26 mouse cellular contexts compared by ENCODE assay signal in the genomic region with DNA sequence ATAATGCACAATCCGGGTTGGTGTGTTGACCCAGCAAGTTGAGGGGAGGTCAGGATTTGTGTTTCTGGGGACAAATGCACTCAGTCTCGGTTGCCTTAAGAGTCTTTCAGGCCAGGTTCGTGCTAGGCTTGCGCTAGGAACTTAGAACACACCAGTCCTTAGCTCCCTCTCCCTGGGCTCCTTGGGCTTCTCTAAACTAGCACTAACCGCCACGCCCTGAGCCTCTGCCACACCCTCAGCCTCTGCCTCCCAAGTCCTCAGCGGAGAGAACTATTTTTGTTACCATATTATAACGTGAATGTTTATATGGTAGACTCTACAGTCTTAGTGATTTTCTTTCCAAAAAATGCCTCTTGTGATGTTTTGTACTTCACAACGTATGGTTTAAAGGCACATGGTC. TPM values are rescaled to one million over a fixed set of nuclear protein-coding genes. Genes with fewer than 3 reads are reported as not detected.
DNase-seq lines count a peak whose midpoint lies in the region; ATAC-seq lines count a peak whose summit lies in the region.
"Had no signal": no experiment of that assay in that cellular context is flagged by ENCODE, and none has a peak within 500 bp of the region (broad histone marks: within the 10 kb centered on the region; RNA-seq: fewer than 3 reads in every experiment).

No protein-coding gene starts in this region.

- peak; percentile 11 for DNase-seq in forebrain, embryonic 11.5 days (ENCODE audit: low spot score)
- no peak for DNase-seq in forebrain, embryonic 10.5 days (ENCODE audit: extremely low spot score, low spot score)
- peak; percentile 3 for DNase-seq in thymus, postnatal 4 days
- no peak for DNase-seq in thymus, postnatal 10 days (ENCODE audit: low spot score in 2 of 2)
- DNase-seq in liver, embryonic 13.5 days = peak; percentile 28
- DNase-seq: adrenal gland, adult 8-10 months; adrenal gland, postnatal 36 days; B cell, adult 2 months; cerebellum, adult 2 months; cerebellum, postnatal 10 days; gastrocnemius, postnatal 10 days; heart, adult 18-20 months; heart, postnatal 14 days had no signal

- no peak overlapping the region for H3K4me3 ChIP-seq in forebrain, embryonic 11.5 days (ENCODE audit: low read depth, low read length)
- no peak overlapping the region for H3K4me3 ChIP-seq in forebrain, embryonic 10.5 days
- H3K4me3 ChIP-seq in liver, embryonic 13.5 days (replicated peaks) = no peak overlapping the region
- no peak overlapping the region for H3K4me3 ChIP-seq in kidney, embryonic 14.5 days (ENCODE audit: low read length)
- no peak overlapping the region for H3K4me3 ChIP-seq in kidney, embryonic 15.5 days (replicated peaks)
- H3K4me3 ChIP-seq: embryonic facial prominence, embryonic 10.5 days; forebrain, embryonic 12.5 days; heart, embryonic 10.5 days; hindbrain, embryonic 13.5 days had no signal

- no peaks in the 10 kb centered on the region for H3K4me1 ChIP-seq in forebrain, embryonic 11.5 days (replicated peaks; ENCODE audit: control insufficient read depth, insufficient read depth, low read length)
- no peaks in the 10 kb centered on the region for H3K4me1 ChIP-seq in forebrain, embryonic 10.5 days
- peaks cover 24% of the 10 kb centered on the region for H3K4me1 ChIP-seq in liver, embryonic 13.5 days (replicated peaks)
- no peaks in the 10 kb centered on the region for H3K4me1 ChIP-seq in kidney, embryonic 14.5 days (ENCODE audit: control insufficient read depth, insufficient read depth, low read length)
- 0 out of 2 replicates have a peak, but pooled peaks cover 3% of the 10 kb centered on the region for H3K4me1 ChIP-seq in kidney, embryonic 15.5 days
- H3K4me1 ChIP-seq: embryonic facial prominence, embryonic 10.5 days; forebrain, embryonic 12.5 days; heart, embryonic 10.5 days; hindbrain, embryonic 13.5 days had no signal

- H3K4me2 ChIP-seq in forebrain, embryonic 11.5 days (ENCODE audit: low read depth, low read length, severe bottlenecking) = no peak overlapping the region
- H3K4me2 ChIP-seq in liver, embryonic 13.5 days = no peak overlapping the region
- H3K4me2 ChIP-seq in kidney, embryonic 14.5 days (replicated peaks; ENCODE audit: low read depth, low read length) = no peak overlapping the region
- no peak overlapping the region for H3K4me2 ChIP-seq in kidney, embryonic 15.5 days
- H3K4me2 ChIP-seq: forebrain, embryonic 12.5 days; hindbrain, embryonic 13.5 days had no signal

- 96% methylated on average over 9 of the region's 9 CpGs for WGBS in forebrain, embryonic 11.5 days
- WGBS in forebrain, embryonic 10.5 days = 94% methylated on average over 9 of the region's 9 CpGs
- 47% methylated on average over 9 of the region's 9 CpGs for WGBS in liver, embryonic 13.5 days (ENCODE audit: insufficient replicate concordance)
- WGBS in kidney, embryonic 14.5 days = 91% methylated on average over 9 of the region's 9 CpGs
- WGBS in kidney, embryonic 15.5 days = 87% methylated on average over 9 of the region's 9 CpGs

- H3K27ac ChIP-seq in forebrain, embryonic 11.5 days (ENCODE audit: low read depth, low read length) = no peak overlapping the region
- no peak overlapping the region for H3K27ac ChIP-seq in forebrain, embryonic 10.5 days
- H3K27ac ChIP-seq in liver, embryonic 13.5 days = no peak overlapping the region
- H3K27ac ChIP-seq in kidney, embryonic 14.5 days (ENCODE audit: low read depth, low read length) = no peak overlapping the region
- H3K27ac ChIP-seq in kidney, embryonic 15.5 days = no peak overlapping the region
- H3K27ac ChIP-seq: embryonic facial prominence, embryonic 10.5 days; forebrain, embryonic 12.5 days; heart, embryonic 10.5 days; hindbrain, embryonic 13.5 days had no signal

- H3K9ac ChIP-seq in forebrain, embryonic 11.5 days (ENCODE audit: low read length) = no peak overlapping the region
- no peak overlapping the region for H3K9ac ChIP-seq in liver, embryonic 13.5 days
- H3K9ac ChIP-seq in kidney, embryonic 14.5 days (ENCODE audit: low read depth, low read length) = no peak overlapping the region
- H3K9ac ChIP-seq in kidney, embryonic 15.5 days = no peak overlapping the region
- H3K9ac ChIP-seq: forebrain, embryonic 12.5 days; hindbrain, embryonic 13.5 days had no signal

- no peak for ATAC-seq in forebrain, embryonic 11.5 days (replicated peaks; ENCODE audit: low FRiP score)
- ATAC-seq in liver, embryonic 13.5 days (ENCODE audit: low read depth) = peak; percentile 68
- ATAC-seq in megakaryocyte progenitor cell, adult 5-6 weeks (replicated peaks; ENCODE audit: poor library complexity) = 0 out of 2 replicates have a peak, but pooled peaks have one; percentile 34
- no peak for ATAC-seq in kidney, embryonic 14.5 days (ENCODE audit: low FRiP score, low TSS enrichment)
- ATAC-seq in kidney, embryonic 15.5 days (replicated peaks; ENCODE audit: low FRiP score) = no peak
- ATAC-seq: CD4-positive, CD25-positive, alpha-beta regulatory T cell, adult 4 months; forebrain, embryonic 16.5 days had no signal

- H3K27me3 ChIP-seq in forebrain, embryonic 11.5 days (ENCODE audit: control insufficient read depth, insufficient read depth, low read length) = no peaks in the 10 kb centered on the region
- no peaks in the 10 kb centered on the region for H3K27me3 ChIP-seq in forebrain, embryonic 10.5 days (ENCODE audit: poor library complexity, severe bottlenecking)
- H3K27me3 ChIP-seq in liver, embryonic 13.5 days = no peaks in the 10 kb centered on the region
- no peaks in the 10 kb centered on the region for H3K27me3 ChIP-seq in kidney, embryonic 14.5 days (ENCODE audit: control insufficient read depth, insufficient read depth, low read length)
- H3K27me3 ChIP-seq in kidney, embryonic 15.5 days = no peaks in the 10 kb centered on the region
- H3K27me3 ChIP-seq: forebrain, embryonic 12.5 days; hindbrain, embryonic 13.5 days had no signal

- H3K36me3 ChIP-seq in forebrain, embryonic 11.5 days (ENCODE audit: control insufficient read depth, insufficient read depth, low read length) = 0 out of 2 replicates have a peak, but pooled peaks cover 2% of the 10 kb centered on the region
- H3K36me3 ChIP-seq in forebrain, embryonic 10.5 days (replicated peaks) = peaks cover 49% of the 10 kb centered on the region
- H3K36me3 ChIP-seq in liver, embryonic 13.5 days = peaks cover 45% of the 10 kb centered on the region
- peaks cover 42% of the 10 kb centered on the region for H3K36me3 ChIP-seq in kidney, embryonic 14.5 days (ENCODE audit: control insufficient read depth, insufficient read depth, low read length)
- H3K36me3 ChIP-seq in kidney, embryonic 15.5 days = peaks cover 46% of the 10 kb centered on the region

- no peaks in the 10 kb centered on the region for H3K9me3 ChIP-seq in forebrain, embryonic 11.5 days (ENCODE audit: control insufficient read depth, low read length)
- no peaks in the 10 kb centered on the region for H3K9me3 ChIP-seq in forebrain, embryonic 10.5 days
- no peaks in the 10 kb centered on the region for H3K9me3 ChIP-seq in liver, embryonic 13.5 days (replicated peaks)
- H3K9me3 ChIP-seq in kidney, embryonic 14.5 days (ENCODE audit: control insufficient read depth, low read length) = no peaks in the 10 kb centered on the region
- no peaks in the 10 kb centered on the region for H3K9me3 ChIP-seq in kidney, embryonic 15.5 days (replicated peaks)
- H3K9me3 ChIP-seq: embryonic facial prominence, embryonic 10.5 days; forebrain, embryonic 12.5 days; G1E; heart, embryonic 10.5 days; hindbrain, embryonic 13.5 days had no signal

RNA-seq across cellular contexts. Expression of gene Golph3, which starts 49.9 kb away (rescaled TPM):
- 102 and 103 TPM in 2 replicates for polyA plus RNA-seq in forebrain, embryonic 11.5 days (2014; fragmentation: Nextera tagmentation; extraction: Ambion mirVana)
- 67.3 and 68.7 TPM in 2 replicates for polyA plus RNA-seq in forebrain, embryonic 10.5 days (2016; fragmentation: Nextera tagmentation; extraction: Ambion mirVana)
- 51.6 and 66.2 TPM in 2 replicates for polyA plus RNA-seq in liver, embryonic 13.5 days (2015; fragmentation: Nextera tagmentation; extraction: Ambion mirVana)
- total RNA-seq in megakaryocyte progenitor cell, adult 5-6 weeks (2015) = 110 and 118 TPM in 2 replicates
- 86.6 and 94.4 TPM in 2 replicates for total RNA-seq in megakaryocyte progenitor cell, adult 5-6 weeks (2017)
- polyA plus RNA-seq in kidney, embryonic 14.5 days (2014; fragmentation: Nextera tagmentation; extraction: Ambion mirVana) = 78.7 and 116 TPM in 2 replicates
- polyA plus RNA-seq in kidney, embryonic 15.5 days (2015; fragmentation: Nextera tagmentation; extraction: Ambion mirVana) = 84.5 and 90.9 TPM in 2 replicates

RNA-seq across cellular contexts. Expression of gene 1810049J17Rik, which starts 50.4 kb away (rescaled TPM):
- polyA plus RNA-seq in forebrain, embryonic 11.5 days (2014; fragmentation: Nextera tagmentation; extraction: Ambion mirVana) = 1.0 TPM in 1 of 2 replicates, not detected in the other
- 1.4 TPM in 1 of 2 replicates, not detected in the other for polyA plus RNA-seq in forebrain, embryonic 10.5 days (2016; fragmentation: Nextera tagmentation; extraction: Ambion mirVana)
- polyA plus RNA-seq in liver, embryonic 13.5 days (2015; fragmentation: Nextera tagmentation; extraction: Ambion mirVana) = 0.29 and 1.7 TPM in 2 replicates
- total RNA-seq in megakaryocyte progenitor cell, adult 5-6 weeks (2015) = not detected in 2 replicates
- total RNA-seq in megakaryocyte progenitor cell, adult 5-6 weeks (2017) = 0.58 TPM in 1 of 2 replicates, not detected in the other
- polyA plus RNA-seq in kidney, embryonic 14.5 days (2014; fragmentation: Nextera tagmentation; extraction: Ambion mirVana) = 0.81 and 1.9 TPM in 2 replicates
- polyA plus RNA-seq in kidney, embryonic 15.5 days (2015; fragmentation: Nextera tagmentation; extraction: Ambion mirVana) = 1.2 TPM in 1 of 2 replicates, not detected in the other
- total RNA-seq: gastrocnemius, postnatal 10 days; hematopoietic stem cell, adult 5-6 weeks had no signal
- polyA plus RNA-seq: brain, embryonic 14.5 days; CD4-positive, CD25-positive, alpha-beta regulatory T cell, adult 4 months; cerebellum, adult 2 months; embryonic facial prominence, embryonic 10.5 days; forebrain, embryonic 12.5 days; forebrain, embryonic 16.5 days; frontal cortex, adult 2 months; heart, embryonic 10.5 days; hindbrain, embryonic 13.5 days had no signal

Comparison
In these comparisons a context has a peak if more than half of its experiments do, and no peak if none do; other contexts are left out.
1. DNase-seq: peak in forebrain, embryonic 11.5 days (single experiment), thymus, postnatal 4 days (single experiment) and liver, embryonic 13.5 days (single experiment); none in forebrain, embryonic 10.5 days (single experiment) and thymus, postnatal 10 days (0 of 2).
2. ATAC-seq: peak in liver, embryonic 13.5 days (single experiment) and megakaryocyte progenitor cell, adult 5-6 weeks (single experiment); none in forebrain, embryonic 11.5 days (single experiment), kidney, embryonic 14.5 days (single experiment) and kidney, embryonic 15.5 days (single experiment).